Mouse (Mus musculus): ENCODE measurements at regions not wholly inside any gene's neighbourhood (a gene's known extent, or its start where the extent isn't known, plus 50 kb on each side); places are given as distances from the start of the nearest gene placed in this dataset.

GRCm38 (mm10) chr1:35017471-35017870 is 167.7 kb downstream of the Plekhb2 start:
- TF ChIP-seq EP300 (IDR thresholded peaks at IDR 0.05; ENCODE audit: low read depth) (no peak), CTCF (IDR thresholded peaks at IDR 0.05; ENCODE audit: low read depth) (no peak)
- Histone ChIP-seq H3K9me3 (ENCODE audit: low read length) (no peaks in the 10 kb centered on the region), H3K27ac (ENCODE audit: low read depth) (no peak overlapping the region), H3K9ac (replicated peaks) (no peak overlapping the region), H3K27me3 (ENCODE audit: insufficient read depth, low read length) (no peaks in the 10 kb centered on the region), H3K4me3 (ENCODE audit: low read depth, low read length) (no peak overlapping the region), H3K36me3 (replicated peaks; ENCODE audit: insufficient read depth, low read length) (no peaks in the 10 kb centered on the region), H3K4me2 (ENCODE audit: low read depth, low read length) (no peak overlapping the region), H3K4me1 (ENCODE audit: insufficient read depth) (no peaks in the 10 kb centered on the region)
- ATAC-seq (no peak), DNase-seq (peak; percentile 19)
- WGBS (ENCODE audit: insufficient replicate concordance), result 62% methylated on average over 4 of the region's 4 CpGs

- WGBS (ENCODE audit: insufficient replicate concordance), result 48% methylated on average over 4 of the region's 4 CpGs
- H3K4me2 ChIP-seq (ENCODE audit: low read depth, low read length), result no peak overlapping the region
- TF ChIP-seq CTCF (IDR thresholded peaks at IDR 0.05; ENCODE audit: low read depth) (peak; percentile 21), EP300 (IDR thresholded peaks at IDR 0.05; ENCODE audit: low read depth) (no peak)
- no peak overlapping the region for H3K27ac ChIP-seq (ENCODE audit: low read depth)
- no peaks in the 10 kb centered on the region for H3K4me1 ChIP-seq (ENCODE audit: insufficient read depth)
- ATAC-seq (no peak), DNase-seq (no peak)
- no peak overlapping the region for H3K4me3 ChIP-seq (ENCODE audit: low read depth, low read length)
- H3K9ac ChIP-seq (replicated peaks), result no peak overlapping the region
- H3K27me3 ChIP-seq (ENCODE audit: insufficient read depth, low read length), result no peaks in the 10 kb centered on the region
- H3K36me3 ChIP-seq (replicated peaks; ENCODE audit: insufficient read depth, low read length), result no peaks in the 10 kb centered on the region
- H3K9me3 ChIP-seq (ENCODE audit: low read length), result no peaks in the 10 kb centered on the region
Observed at GRCm38 (mm10) chr1:35032619-35033018, 182.8 kb downstream of the Plekhb2 start.

- Histone ChIP-seq H3K9me3 (ENCODE audit: low read length) (no peaks in the 10 kb centered on the region), H3K4me2 (ENCODE audit: low read depth, low read length) (no peak overlapping the region), H3K4me3 (ENCODE audit: low read depth, low read length) (no peak overlapping the region), H3K4me1 (ENCODE audit: insufficient read depth) (no peaks in the 10 kb centered on the region), H3K27ac (ENCODE audit: low read depth) (no peak overlapping the region), H3K9ac (replicated peaks) (no peak overlapping the region), H3K36me3 (replicated peaks; ENCODE audit: insufficient read depth, low read length) (no peaks in the 10 kb centered on the region), H3K27me3 (ENCODE audit: insufficient read depth, low read length) (no peaks in the 10 kb centered on the region)
- DNase-seq (no peak), ATAC-seq (no peak)
- WGBS (ENCODE audit: insufficient replicate concordance), result 65% methylated on average over 1 of the region's 1 CpGs
- TF ChIP-seq CTCF (IDR thresholded peaks at IDR 0.05; ENCODE audit: low read depth) (no peak), EP300 (IDR thresholded peaks at IDR 0.05; ENCODE audit: low read depth) (no peak)
Observed at GRCm38 (mm10) chr1:35072811-35073210, 223.0 kb downstream of the Plekhb2 start.

GRCm38 (mm10) chr1:35094873-35095272 is 245.1 kb downstream of the Plekhb2 start:
- ATAC-seq, result no peak
- H3K36me3 ChIP-seq (replicated peaks; ENCODE audit: insufficient read depth, low read length), result no peaks in the 10 kb centered on the region
- no peak overlapping the region for H3K4me3 ChIP-seq (ENCODE audit: low read depth, low read length)
- TF ChIP-seq CTCF (IDR thresholded peaks at IDR 0.05; ENCODE audit: low read depth) (no peak), EP300 (IDR thresholded peaks at IDR 0.05; ENCODE audit: low read depth) (no peak)
- no peak for DNase-seq
- H3K9ac ChIP-seq (replicated peaks), result no peak overlapping the region
- H3K4me1 ChIP-seq (ENCODE audit: insufficient read depth), result no peaks in the 10 kb centered on the region
- H3K27me3 ChIP-seq (ENCODE audit: insufficient read depth, low read length), result no peaks in the 10 kb centered on the region
- no peak overlapping the region for H3K27ac ChIP-seq (ENCODE audit: low read depth)
- no peaks in the 10 kb centered on the region for H3K9me3 ChIP-seq (ENCODE audit: low read length)
- no peak overlapping the region for H3K4me2 ChIP-seq (ENCODE audit: low read depth, low read length)
- WGBS (ENCODE audit: insufficient replicate concordance), result 27% methylated on average over 1 of the region's 1 CpGs

GRCm38 (mm10) chr1:35095785-35096184 is 246.0 kb downstream of the Plekhb2 start:
- WGBS (ENCODE audit: insufficient replicate concordance), result 79% methylated on average over 2 of the region's 2 CpGs
- no peaks in the 10 kb centered on the region for H3K9me3 ChIP-seq (ENCODE audit: low read length)
- TF ChIP-seq CTCF (IDR thresholded peaks at IDR 0.05; ENCODE audit: low read depth), result no peak
- TF ChIP-seq EP300 (IDR thresholded peaks at IDR 0.05; ENCODE audit: low read depth), result no peak
- H3K4me1 ChIP-seq (ENCODE audit: insufficient read depth), result no peaks in the 10 kb centered on the region
- ATAC-seq (no peak), DNase-seq (no peak)
- H3K36me3 ChIP-seq (replicated peaks; ENCODE audit: insufficient read depth, low read length), result no peaks in the 10 kb centered on the region
- no peak overlapping the region for H3K27ac ChIP-seq (ENCODE audit: low read depth)
- H3K4me3 ChIP-seq (ENCODE audit: low read depth, low read length), result no peak overlapping the region
- no peak overlapping the region for H3K4me2 ChIP-seq (ENCODE audit: low read depth, low read length)
- no peak overlapping the region for H3K9ac ChIP-seq (replicated peaks)
- no peaks in the 10 kb centered on the region for H3K27me3 ChIP-seq (ENCODE audit: insufficient read depth, low read length)

- ATAC-seq, result peak; percentile 36; the same call in 1 of the 2 replicates
- WGBS (ENCODE audit: insufficient replicate concordance), result 47% methylated on average over 1 of the region's 1 CpGs
- Histone ChIP-seq H3K9ac (replicated peaks) (no peak overlapping the region), H3K27me3 (ENCODE audit: insufficient read depth, low read length) (no peaks in the 10 kb centered on the region), H3K4me2 (ENCODE audit: low read depth, low read length) (no peak overlapping the region), H3K27ac (ENCODE audit: low read depth) (no peak overlapping the region), H3K4me1 (ENCODE audit: insufficient read depth) (no peaks in the 10 kb centered on the region), H3K4me3 (ENCODE audit: low read depth, low read length) (no peak overlapping the region), H3K9me3 (ENCODE audit: low read length) (no peaks in the 10 kb centered on the region), H3K36me3 (replicated peaks; ENCODE audit: insufficient read depth, low read length) (no peaks in the 10 kb centered on the region)
- no peak for TF ChIP-seq CTCF (IDR thresholded peaks at IDR 0.05; ENCODE audit: low read depth)
- TF ChIP-seq EP300 (IDR thresholded peaks at IDR 0.05; ENCODE audit: low read depth), result no peak
- no peak for DNase-seq
Observed at GRCm38 (mm10) chr1:35106665-35107064, 256.9 kb downstream of the Plekhb2 start.

GRCm38 (mm10) chr1:35109801-35110200 is 260.0 kb downstream of the Plekhb2 start:
- no peak overlapping the region for H3K9ac ChIP-seq (replicated peaks)
- no peak overlapping the region for H3K27ac ChIP-seq (ENCODE audit: low read depth)
- H3K36me3 ChIP-seq (replicated peaks; ENCODE audit: insufficient read depth, low read length), result no peaks in the 10 kb centered on the region
- H3K4me2 ChIP-seq (ENCODE audit: low read depth, low read length), result no peak overlapping the region
- H3K4me1 ChIP-seq (ENCODE audit: insufficient read depth), result no peaks in the 10 kb centered on the region
- ATAC-seq (no peak), DNase-seq (no peak)
- 0 out of 2 replicates have a peak, but pooled peaks cover under 1% of the 10 kb centered on the region for H3K9me3 ChIP-seq (ENCODE audit: low read length)
- TF ChIP-seq CTCF (IDR thresholded peaks at IDR 0.05; ENCODE audit: low read depth), result no peak
- no peak for TF ChIP-seq EP300 (IDR thresholded peaks at IDR 0.05; ENCODE audit: low read depth)
- no peak overlapping the region for H3K4me3 ChIP-seq (ENCODE audit: low read depth, low read length)
- H3K27me3 ChIP-seq (ENCODE audit: insufficient read depth, low read length), result no peaks in the 10 kb centered on the region
- WGBS (ENCODE audit: insufficient replicate concordance), result 42% methylated on average over 1 of the region's 1 CpGs

All from liver, postnatal 0 days (tissue).